Mouse (Mus musculus): ENCODE measurements around the gene Zcwpw1.

Zcwpw1 gene

GRCm38 (mm10) chr5:137756106-137756505 lies 31.5 kb upstream of the Zcwpw1 start:
- DNase-seq = peak; percentile 46

GRCm38 (mm10) chr5:137756882-137757661 lies 30.5 kb upstream of the Zcwpw1 start:
- peak; percentile 86 for DNase-seq

- peak; percentile 86 for DNase-seq
Observed at GRCm38 (mm10) chr5:137757887-137758286, 29.7 kb upstream of the Zcwpw1 start.

GRCm38 (mm10) chr5:137758921-137759534 lies 28.6 kb upstream of the Zcwpw1 start:
- DNase-seq = peak; percentile 49

GRCm38 (mm10) chr5:137759971-137760412 lies 27.6 kb upstream of the Zcwpw1 start:
- DNase-seq = peak; percentile 92

GRCm38 (mm10) chr5:137764609-137765340 lies 22.8 kb upstream of the Zcwpw1 start:
- DNase-seq = no peak

GRCm38 (mm10) chr5:137766270-137766669 lies 21.3 kb upstream of the Zcwpw1 start:
- no peak for DNase-seq

GRCm38 (mm10) chr5:137768475-137768874 lies 19.1 kb upstream of the Zcwpw1 start:
- no peak for DNase-seq

- DNase-seq = peak; percentile 16
Observed at GRCm38 (mm10) chr5:137770709-137771108, 16.9 kb upstream of the Zcwpw1 start.

GRCm38 (mm10) chr5:137772755-137773154 lies 14.8 kb upstream of the Zcwpw1 start:
- no peak for DNase-seq

- DNase-seq = no peak
Observed at GRCm38 (mm10) chr5:137775587-137776290, 11.9 kb upstream of the Zcwpw1 start.

- DNase-seq = peak; percentile 58
Observed at GRCm38 (mm10) chr5:137776408-137776918, 11.1 kb upstream of the Zcwpw1 start.

- peak; percentile 17 for DNase-seq
Observed at GRCm38 (mm10) chr5:137777267-137777845, 10.2 kb upstream of the Zcwpw1 start.

- peak; percentile 96 for DNase-seq
Observed at GRCm38 (mm10) chr5:137778635-137779034, 9.0 kb upstream of the Zcwpw1 start, which contains the start of gene Ppp1r35. Ppp1r35 (plus strand) TSS chr5:137778849.

GRCm38 (mm10) chr5:137779053-137779933 lies 8.3 kb upstream of the Zcwpw1 start:
- peak; percentile 62 for DNase-seq

GRCm38 (mm10) chr5:137781661-137782060 lies 5.9 kb upstream of the Zcwpw1 start:
- DNase-seq = peak; percentile 43

GRCm38 (mm10) chr5:137782776-137783522 lies 4.6 kb upstream of the Zcwpw1 start:
- peak; percentile 42 for DNase-seq

- DNase-seq = peak; percentile 28
Observed at GRCm38 (mm10) chr5:137783901-137784540, 3.6 kb upstream of the Zcwpw1 start.

GRCm38 (mm10) chr5:137784546-137784945 lies 3.1 kb upstream of the Zcwpw1 start:
- DNase-seq = peak; percentile 65
